Mouse (Mus musculus): Measurements from ENCODE around the gene St8sia4. TPM values are rescaled to one million over a fixed set of nuclear protein-coding genes. Genes with fewer than 3 reads are reported as not detected.

St8sia4 gene
- polyA plus RNA-seq, 1 experiment: 15.0 TPM

- TF ChIP-seq GATA1 (IDR thresholded peaks at IDR 0.05; ENCODE audit: low read length): no peak
Observed at GRCm38 (mm10) chr1:95618647-95619046, 48.7 kb downstream of the St8sia4 start.

- TF ChIP-seq GATA1 (IDR thresholded peaks at IDR 0.05; ENCODE audit: low read length): no peak
Observed at GRCm38 (mm10) chr1:95618125-95618524, 49.2 kb downstream of the St8sia4 start.

GRCm38 (mm10) chr1:95610017-95610416 lies 57.4 kb downstream of the St8sia4 start:
- no peak for TF ChIP-seq GATA1 (IDR thresholded peaks at IDR 0.05; ENCODE audit: low read length)

- TF ChIP-seq GATA1 (IDR thresholded peaks at IDR 0.05; ENCODE audit: low read length): no peak
Observed at GRCm38 (mm10) chr1:95609045-95609444, 58.3 kb downstream of the St8sia4 start.

- no peak for TF ChIP-seq GATA1 (IDR thresholded peaks at IDR 0.05; ENCODE audit: low read length)
Observed at GRCm38 (mm10) chr1:95605458-95605857, 61.9 kb downstream of the St8sia4 start.

GRCm38 (mm10) chr1:95598108-95598507 lies 69.3 kb downstream of the St8sia4 start:
- no peak for TF ChIP-seq GATA1 (IDR thresholded peaks at IDR 0.05; ENCODE audit: low read length)

GRCm38 (mm10) chr1:95596825-95597224 lies 70.5 kb downstream of the St8sia4 start:
- no peak for TF ChIP-seq GATA1 (IDR thresholded peaks at IDR 0.05; ENCODE audit: low read length)

- TF ChIP-seq GATA1 (IDR thresholded peaks at IDR 0.05; ENCODE audit: low read length): no peak
Observed at GRCm38 (mm10) chr1:95591101-95591500, 76.3 kb downstream of the St8sia4 start.

- TF ChIP-seq GATA1 (IDR thresholded peaks at IDR 0.05; ENCODE audit: low read length): no peak
Observed at GRCm38 (mm10) chr1:95590108-95590507, 77.3 kb downstream of the St8sia4 start.

- no peak for TF ChIP-seq GATA1 (IDR thresholded peaks at IDR 0.05; ENCODE audit: low read length)
Observed at GRCm38 (mm10) chr1:95589471-95589870, 77.9 kb downstream of the St8sia4 start.

GRCm38 (mm10) chr1:95583310-95583709 lies 84.1 kb downstream of the St8sia4 start:
- no peak for TF ChIP-seq GATA1 (IDR thresholded peaks at IDR 0.05; ENCODE audit: low read length)

GRCm38 (mm10) chr1:95582264-95582663 lies 85.1 kb downstream of the St8sia4 start:
- TF ChIP-seq GATA1 (IDR thresholded peaks at IDR 0.05; ENCODE audit: low read length): no peak

GRCm38 (mm10) chr1:95572619-95573540 lies 94.5 kb downstream of the St8sia4 start:
- no peak for TF ChIP-seq GATA1 (IDR thresholded peaks at IDR 0.05; ENCODE audit: low read length)

- TF ChIP-seq GATA1 (IDR thresholded peaks at IDR 0.05; ENCODE audit: low read length): no peak
Observed at GRCm38 (mm10) chr1:95571106-95571505, 96.3 kb downstream of the St8sia4 start.

GRCm38 (mm10) chr1:95541460-95541859 lies 125.9 kb downstream of the St8sia4 start:
- TF ChIP-seq GATA1 (IDR thresholded peaks at IDR 0.05; ENCODE audit: low read length): no peak
